Mouse (Mus musculus): ENCODE results near the gene Yrdc. TPM values are rescaled to one million over a fixed set of nuclear protein-coding genes. Genes with fewer than 3 reads are reported as not detected.

The Yrdc gene
- 10 to 100 TPM; 10.4 to 15.0 (median 12.0) TPM for total RNA-seq (2022)

GRCm38 (mm10) chr4:124850261-124850913 lies at the start of gene Yrdc:
Gene Yrdc (plus strand): TSS chr4:124850679.
- DNase-seq (ENCODE audit: low spot score in 2 of 2), result peak; percentile 88 to 91

GRCm38 (mm10) chr4:124801552-124802308 lies 48.7 kb upstream of the Yrdc start, which contains the start of gene Mtf1:
Gene Mtf1 (plus strand): TSS chr4:124802104.
- peak; percentile 76 to 85 for DNase-seq (ENCODE audit: low spot score in 2 of 2)

DNA sequence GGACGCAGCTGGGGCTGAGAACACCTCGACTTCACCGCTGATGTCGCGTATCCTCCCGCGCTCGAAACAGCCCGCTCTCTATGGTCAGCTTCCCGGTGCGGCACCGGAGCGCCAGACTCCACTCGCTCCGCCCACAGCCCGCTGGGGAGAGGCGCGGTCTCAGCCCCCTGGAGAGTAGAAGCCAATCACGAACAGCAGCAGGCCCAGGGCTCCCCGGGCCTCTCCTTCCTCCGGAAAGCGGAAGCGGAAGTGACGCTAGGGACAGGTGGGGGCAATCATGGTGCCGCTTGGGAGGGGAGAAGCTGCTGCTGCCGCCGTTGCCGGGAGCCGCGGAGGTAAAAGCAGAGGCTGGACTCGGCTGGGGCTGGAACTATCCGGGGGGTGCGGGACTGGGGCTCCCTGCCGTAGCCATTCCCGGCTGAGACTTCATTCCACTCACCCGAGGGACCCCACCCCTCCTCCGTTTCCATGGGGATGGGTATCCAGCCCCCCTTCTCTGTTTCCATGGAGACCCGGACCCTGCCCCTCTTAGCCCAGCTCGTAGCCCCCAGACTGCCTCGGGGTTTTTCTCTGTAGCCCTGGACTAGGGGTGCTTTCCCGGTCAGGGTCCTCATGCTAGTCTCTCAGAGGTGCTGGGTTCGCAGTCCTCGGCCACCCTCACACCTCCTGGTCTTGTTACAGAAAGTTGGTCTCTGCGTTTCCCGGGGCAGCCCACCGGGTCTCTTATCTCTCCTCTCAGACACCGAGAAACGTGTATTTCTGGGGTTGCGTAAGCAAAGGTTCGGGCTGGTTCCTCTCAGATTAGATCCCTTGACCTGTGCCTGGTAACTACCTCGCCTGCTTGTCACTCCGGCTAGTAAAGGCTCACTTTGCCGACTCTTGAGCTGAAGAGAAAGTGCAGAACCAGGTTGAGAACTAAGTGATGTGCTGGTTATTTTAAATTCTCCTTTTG lies 47.9 kb upstream of the Yrdc start:
- DNase-seq (ENCODE audit: low spot score in 2 of 2), result peak; percentile 91 to 94

- no peak for DNase-seq (ENCODE audit: low spot score in 2 of 2)
Measured at GRCm38 (mm10) chr4:124803406-124803805, 47.1 kb upstream of the Yrdc start.

- no peak for DNase-seq (ENCODE audit: low spot score in 2 of 2)
Measured at GRCm38 (mm10) chr4:124808511-124808910, 42.0 kb upstream of the Yrdc start.

GRCm38 (mm10) chr4:124809136-124809883 lies 41.2 kb upstream of the Yrdc start:
- no peak for DNase-seq (ENCODE audit: low spot score in 2 of 2)

GRCm38 (mm10) chr4:124810056-124810455 lies 40.4 kb upstream of the Yrdc start:
- no peak for DNase-seq (ENCODE audit: low spot score in 2 of 2)

GRCm38 (mm10) chr4:124811347-124811975 lies 39.0 kb upstream of the Yrdc start:
- no peak for DNase-seq (ENCODE audit: low spot score in 2 of 2)

GRCm38 (mm10) chr4:124815901-124816300 lies 34.6 kb upstream of the Yrdc start:
- DNase-seq (ENCODE audit: low spot score in 2 of 2), result peak in 1 of 2 experiments; percentile 8

GRCm38 (mm10) chr4:124817803-124818202 lies 32.7 kb upstream of the Yrdc start:
- no peak for DNase-seq (ENCODE audit: low spot score in 2 of 2)

- no peak for DNase-seq (ENCODE audit: low spot score in 2 of 2)
Measured at GRCm38 (mm10) chr4:124818832-124819231, 31.6 kb upstream of the Yrdc start.

DNA sequence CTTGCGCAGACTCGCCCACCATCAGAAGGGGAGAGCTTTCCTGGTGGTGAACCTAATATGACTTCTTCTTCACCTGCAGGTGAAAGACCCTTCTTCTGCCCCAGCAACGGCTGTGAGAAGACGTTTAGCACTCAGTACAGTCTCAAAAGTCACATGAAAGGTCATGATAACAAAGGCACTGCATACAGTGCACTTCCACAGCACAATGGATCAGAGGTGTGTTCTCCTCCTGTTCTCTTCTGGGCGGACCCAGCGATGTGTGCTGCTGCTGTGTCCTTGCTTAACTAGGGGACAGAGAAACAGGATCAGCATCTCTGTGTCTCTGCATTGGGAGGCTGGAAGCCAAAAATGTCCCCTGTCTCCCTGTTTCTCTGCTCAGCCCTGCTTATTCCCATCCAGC lies 25.5 kb upstream of the Yrdc start:
- no peak for DNase-seq (ENCODE audit: low spot score in 2 of 2)

GRCm38 (mm10) chr4:124825371-124825965 lies 25.0 kb upstream of the Yrdc start:
- DNase-seq (ENCODE audit: low spot score in 2 of 2), result no peak

DNA sequence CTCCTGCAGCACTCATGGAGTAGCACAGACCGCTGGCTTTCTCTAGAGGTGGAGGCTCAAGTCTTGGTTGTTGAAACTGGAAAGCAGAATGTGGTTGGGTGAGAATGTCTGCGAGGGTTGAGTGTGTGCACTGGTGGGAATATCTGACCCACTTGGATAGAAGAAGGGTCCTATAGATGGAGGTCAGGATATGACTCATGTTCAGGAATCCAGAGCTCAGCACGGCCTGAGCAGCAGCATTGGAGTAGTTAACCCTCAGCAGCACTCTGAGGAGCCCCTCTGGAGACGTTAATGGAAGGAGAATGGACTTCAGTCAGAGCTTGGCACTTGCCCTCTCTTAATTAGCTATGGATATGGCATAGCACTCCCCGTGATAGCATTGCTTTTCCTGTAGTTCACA lies 20.8 kb upstream of the Yrdc start:
- no peak for DNase-seq (ENCODE audit: low spot score in 2 of 2)

GRCm38 (mm10) chr4:124832796-124833195 lies 17.7 kb upstream of the Yrdc start:
- DNase-seq (ENCODE audit: low spot score in 2 of 2), result no peak

- no peak for DNase-seq (ENCODE audit: low spot score in 2 of 2)
Measured at GRCm38 (mm10) chr4:124838035-124838700, 12.3 kb upstream of the Yrdc start.

GRCm38 (mm10) chr4:124840998-124841397 lies 9.5 kb upstream of the Yrdc start:
- DNase-seq (ENCODE audit: low spot score in 2 of 2), result no peak

DNA sequence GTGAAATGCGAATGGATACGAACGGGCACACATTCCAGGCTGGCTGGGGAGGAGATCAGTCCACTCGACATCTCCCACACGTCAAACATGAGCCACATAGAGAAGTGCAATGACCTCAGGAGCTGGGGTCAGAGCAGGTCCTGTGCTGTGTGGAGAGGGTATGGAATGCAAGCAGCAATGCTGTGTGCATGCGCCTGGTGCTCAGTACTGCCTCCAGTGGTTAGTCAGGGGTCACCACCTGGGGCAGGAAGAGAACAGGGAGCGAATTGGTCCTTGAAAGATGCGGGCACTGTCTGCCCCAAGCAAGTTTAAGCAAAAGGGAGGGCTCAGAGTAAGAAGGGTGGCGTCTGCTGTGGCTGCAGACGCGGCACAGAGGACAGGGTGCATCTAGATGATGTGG lies 7.0 kb upstream of the Yrdc start:
- DNase-seq (ENCODE audit: low spot score in 2 of 2), result no peak

GRCm38 (mm10) chr4:124847573-124847972 lies 2.9 kb upstream of the Yrdc start:
- peak; percentile 70 to 72 for DNase-seq (ENCODE audit: low spot score in 2 of 2)
